Mouse (Mus musculus) MEL (cell line): Measurements from ENCODE around the gene Usp3. TPM values are rescaled to one million over a fixed set of nuclear protein-coding genes. Genes with fewer than 3 reads are reported as not detected.

ENCODE experiments used
- DNase-seq: peaks from one replicate; pipeline ENCODE4 v3.0.0; 2011; ENCODE audit warnings: low read depth, low spot score
- H3K27ac ChIP-seq: 2 replicates; pipeline ENCODE4 v1.5.1; 2012; ENCODE audit warnings: low read depth, mild to moderate bottlenecking, control low read depth, low read length, moderate library complexity; ENCODE audit not compliant: control insufficient read depth
- H3K27me3 ChIP-seq, 2 experiments: fragments of 150-350 bp in 1 of 2; sonication (generic) in 1 of 2; 2 replicates each; pipeline ENCODE4 v1.6.1; 2012; ENCODE audit warnings: low read length in 2 of 2, mild to moderate bottlenecking in 2 of 2, improper control_type of control experiment in 1 of 2, moderate library complexity in 1 of 2; ENCODE audit not compliant: insufficient read depth in 2 of 2, control insufficient read depth in 1 of 2
- H3K36me3 ChIP-seq, 2 experiments: 2 replicates each; pipeline ENCODE4 v1.6.1; 2012 to 2014; ENCODE audit warnings: low read length in 2 of 2, improper control_type of control experiment in 1 of 2, inconsistent platforms in 1 of 2, mild to moderate bottlenecking in 1 of 2; ENCODE audit not compliant: insufficient read depth in 2 of 2, control insufficient read depth in 1 of 2
- H3K4me1 ChIP-seq, 2 experiments: fragments of 150-350 bp in 1 of 2; sonication (generic) in 1 of 2; 2 replicates each; pipeline ENCODE4 v1.6.1; 2012; ENCODE audit warnings: low read length in 2 of 2, improper control_type of control experiment in 1 of 2, mild to moderate bottlenecking in 1 of 2; ENCODE audit not compliant: insufficient read depth in 2 of 2, control insufficient read depth in 1 of 2
- H3K4me3 ChIP-seq, 2 experiments: fragments of 150-350 bp in 1 of 2; sonication (generic) in 1 of 2; 2 replicates each; pipeline ENCODE4 v1.5.1; 2012; ENCODE audit warnings: low read depth in 2 of 2, low read length in 2 of 2, mild to moderate bottlenecking in 2 of 2, moderate library complexity in 2 of 2, control low read depth in 1 of 2, improper control_type of control experiment in 1 of 2; ENCODE audit not compliant: control insufficient read depth in 1 of 2, insufficient read depth in 1 of 2
- H3K79me2 ChIP-seq: 2 replicates; pipeline ENCODE4 v1.6.1; 2012; ENCODE audit warnings: mild to moderate bottlenecking, low read length, moderate library complexity; ENCODE audit not compliant: control insufficient read depth, poor library complexity, insufficient read depth
- H3K9ac ChIP-seq: 2 replicates; pipeline ENCODE4 v1.6.1; 2012; ENCODE audit warnings: low read depth, mild to moderate bottlenecking, control low read depth, low read length, moderate library complexity; ENCODE audit not compliant: control insufficient read depth, poor library complexity, severe bottlenecking
- H3K9me3 ChIP-seq: fragments of 150-350 bp; sonication (generic); replicated peaks from 2 replicates; pipeline ENCODE4 v1.6.1; 2012; ENCODE audit warnings: mild to moderate bottlenecking, low read length, improper control_type of control experiment, moderate library complexity; ENCODE audit not compliant: insufficient read depth
- BHLHE40 ChIP-seq: IDR thresholded peaks from 2 replicates; pipeline ENCODE4 v1.6.1; 2012; ENCODE audit warnings: low read depth, mild to moderate bottlenecking, inconsistent platforms, low read length, improper control_type of control experiment, borderline replicate concordance
- CHD1 ChIP-seq: IDR thresholded peaks from 2 replicates; pipeline ENCODE4 v1.6.1; 2012; ENCODE audit warnings: low read depth, mild to moderate bottlenecking, inconsistent platforms, low read length, improper control_type of control experiment
- CHD2 ChIP-seq: IDR thresholded peaks from 2 replicates; pipeline ENCODE4 v1.6.1; 2011; ENCODE audit warnings: low read length, improper control_type of control experiment
- ELF1 ChIP-seq: IDR thresholded peaks from 2 replicates; pipeline ENCODE4 v1.6.1; 2014; ENCODE audit warnings: low read depth, mild to moderate bottlenecking, inconsistent platforms, low read length, improper control_type of control experiment, moderate library complexity
- GABPA ChIP-seq: IDR thresholded peaks from 2 replicates; pipeline ENCODE4 v1.6.1; 2012; ENCODE audit warnings: low read depth, mild to moderate bottlenecking, inconsistent platforms, low read length, improper control_type of control experiment, moderate library complexity
- HCFC1 ChIP-seq: IDR thresholded peaks from 2 replicates; pipeline ENCODE4 v1.6.1; 2012; ENCODE audit warnings: low read depth, mild to moderate bottlenecking, inconsistent platforms, low read length, improper control_type of control experiment, moderate library complexity
- JUND ChIP-seq: IDR thresholded peaks from 2 replicates; pipeline ENCODE4 v1.6.1; 2011; ENCODE audit warnings: low read depth, mild to moderate bottlenecking, improper control_type of control experiment, low read length
- MAFK ChIP-seq: IDR thresholded peaks from 2 replicates; pipeline ENCODE4 v1.6.1; 2011; ENCODE audit warnings: low read depth, mild to moderate bottlenecking, low read length, improper control_type of control experiment, borderline replicate concordance
- MEF2A ChIP-seq: IDR thresholded peaks from 2 replicates; pipeline ENCODE4 v1.6.1; 2014; ENCODE audit warnings: low read depth, mild to moderate bottlenecking, inconsistent platforms, low read length, improper control_type of control experiment; ENCODE audit not compliant: poor library complexity, insufficient replicate concordance, severe bottlenecking; ENCODE audit errors: extremely low read depth
- MYB ChIP-seq: IDR thresholded peaks from 2 replicates; pipeline ENCODE4 v1.6.1; 2011; ENCODE audit warnings: mild to moderate bottlenecking, low read depth, low read length, improper control_type of control experiment
- MYC ChIP-seq: IDR thresholded peaks from 2 replicates; pipeline ENCODE4 v1.6.1; 2011; ENCODE audit warnings: low read depth, mild to moderate bottlenecking, low read length, improper control_type of control experiment, moderate library complexity
- NELFE ChIP-seq: IDR thresholded peaks from 2 replicates; pipeline ENCODE4 v1.6.1; 2011; ENCODE audit warnings: low read depth, low read length, improper control_type of control experiment
- POLR2A ChIP-seq, 2 experiments: IDR thresholded peaks; 2 replicates each; pipeline ENCODE4 v1.6.1; 2011 to 2012; ENCODE audit warnings: low read length in 2 of 2, mild to moderate bottlenecking in 2 of 2, control low read depth in 1 of 2, improper control_type of control experiment in 1 of 2, low read depth in 1 of 2, moderate library complexity in 1 of 2; ENCODE audit not compliant: control insufficient read depth in 1 of 2, insufficient read depth in 1 of 2, poor library complexity in 1 of 2
- POLR2AphosphoS5 ChIP-seq: IDR thresholded peaks from 2 replicates; pipeline ENCODE4 v1.6.1; 2012; ENCODE audit warnings: low read depth, borderline replicate concordance, mild to moderate bottlenecking, inconsistent platforms, low read length, moderate library complexity, mixed read lengths
- RCOR1 ChIP-seq: IDR thresholded peaks from 2 replicates; pipeline ENCODE4 v1.6.1; 2012; ENCODE audit warnings: low read depth, mild to moderate bottlenecking, inconsistent platforms, low read length, improper control_type of control experiment
- SMC3 ChIP-seq: IDR thresholded peaks from 2 replicates; pipeline ENCODE4 v1.6.1; 2011; ENCODE audit warnings: low read depth, low read length, improper control_type of control experiment
- TAL1 ChIP-seq: IDR thresholded peaks from 2 replicates; pipeline ENCODE4 v1.6.1; 2012; ENCODE audit warnings: mild to moderate bottlenecking, inconsistent platforms, low read length, moderate library complexity, mixed read lengths
- TBP ChIP-seq: IDR thresholded peaks from 2 replicates; pipeline ENCODE4 v1.8.0; 2011; ENCODE audit warnings: low read depth, low read length, improper control_type of control experiment
- USF1 ChIP-seq: IDR thresholded peaks from 2 replicates; pipeline ENCODE4 v1.6.1; 2014; ENCODE audit warnings: low read depth, mild to moderate bottlenecking, inconsistent platforms, low read length, improper control_type of control experiment, moderate library complexity
- USF2 ChIP-seq, 2 experiments: IDR thresholded peaks; 2 replicates each; pipeline ENCODE4 v1.6.1; 2011 to 2012; ENCODE audit warnings: improper control_type of control experiment in 2 of 2, low read length in 2 of 2, borderline replicate concordance in 1 of 2, inconsistent platforms in 1 of 2, low read depth in 1 of 2, mild to moderate bottlenecking in 1 of 2; ENCODE audit not compliant: insufficient read depth in 1 of 2
- ZC3H11A ChIP-seq: IDR thresholded peaks from 2 replicates; pipeline ENCODE4 v1.6.1; 2012; ENCODE audit warnings: low read depth, mild to moderate bottlenecking, inconsistent platforms, low read length, improper control_type of control experiment
- ZKSCAN1 ChIP-seq: IDR thresholded peaks from 2 replicates; pipeline ENCODE4 v1.6.1; 2012; ENCODE audit warnings: low read depth, mild to moderate bottlenecking, inconsistent platforms, low read length, improper control_type of control experiment, moderate library complexity
- ZMIZ1 ChIP-seq: IDR thresholded peaks from 2 replicates; pipeline ENCODE4 v1.6.1; 2012; ENCODE audit warnings: low read depth, mild to moderate bottlenecking, inconsistent platforms, low read length, improper control_type of control experiment, moderate library complexity
- ZNF384 ChIP-seq: IDR thresholded peaks from 2 replicates; pipeline ENCODE4 v1.6.1; 2012; ENCODE audit warnings: low read depth, mild to moderate bottlenecking, inconsistent platforms, low read length, improper control_type of control experiment
- polyA plus RNA-seq, 2 experiments: library from polyadenylated mRNA; stranded (reverse) in 1 of 2; unstranded in 1 of 2; fragments of >175 nt in 1 of 2; fragments of >200 nt in 1 of 2; gene quantifications; 2 replicates each; pipeline versions ENCODE4 v1.2.1 to v1.2.4; 2012; ENCODE audit warnings: low replicate concordance in 2 of 2, low read depth in 1 of 2; ENCODE audit not compliant: insufficient read length in 2 of 2, insufficient read depth in 1 of 2, missing spikeins in 1 of 2
- total RNA-seq: library from RNA; depleted of rRNA; stranded (reverse); fragments of 300-350 nt; gene quantifications from 2 replicates; pipeline ENCODE4 v1.2.3, GENCODE M21; 2012

The Usp3 gene
- total and polyA plus RNA-seq, 3 experiments = 9.8 to 534 (median 22.0) TPM

DNA sequence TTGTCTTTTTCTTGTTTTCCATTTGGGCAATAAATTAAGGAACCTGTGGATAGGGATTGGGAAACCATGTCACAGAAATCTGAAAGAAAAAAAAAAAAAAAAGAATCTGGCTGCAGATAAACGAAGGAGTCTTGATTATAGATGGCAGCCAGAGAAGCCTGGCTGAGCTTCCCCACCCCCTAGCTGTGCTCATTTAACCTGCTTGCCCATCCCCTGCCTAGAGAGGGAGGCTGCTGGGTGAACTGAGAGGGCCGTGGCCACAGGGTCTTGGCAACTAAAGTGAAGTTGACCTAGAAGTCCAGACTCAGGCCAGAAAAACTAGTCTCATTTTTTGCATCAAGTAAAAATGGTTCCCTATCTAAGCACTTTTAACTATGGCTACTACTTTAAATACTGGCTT, 82.0 kb downstream of the Usp3 start:
- Histone ChIP-seq H3K27me3 (no peaks in the 10 kb centered on the region), H3K27ac (peak overlapping the region; percentile 77)

DNA sequence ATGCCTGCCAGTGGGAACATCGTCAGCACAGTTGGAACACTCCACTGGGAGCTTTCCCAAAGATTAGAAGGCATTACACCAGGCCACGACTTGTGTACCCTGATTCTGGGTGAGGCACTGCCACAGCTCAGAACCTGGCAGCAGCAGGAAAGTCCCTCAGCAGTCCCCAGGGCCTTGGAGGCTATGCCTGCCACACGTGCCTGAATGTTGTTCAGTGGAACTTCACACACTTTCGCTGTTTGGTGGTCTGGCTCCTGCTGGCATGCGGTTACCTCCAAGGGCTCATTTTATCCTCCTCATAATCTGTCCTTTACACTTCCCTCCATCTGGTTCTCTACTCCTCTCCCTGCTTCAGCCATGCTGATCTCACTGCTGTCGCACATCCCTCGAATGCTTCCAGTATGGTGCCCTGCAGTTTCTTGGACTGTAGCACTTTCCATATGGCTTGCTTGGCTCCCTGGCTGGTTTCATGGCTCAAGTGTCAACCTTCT, 82.5 kb downstream of the Usp3 start:
- DNase-seq = no peak
- H3K9me3 ChIP-seq = no peaks in the 10 kb centered on the region
- no peak overlapping the region; the same call in 1 of the 2 replicates for H3K9ac ChIP-seq
- H3K27ac ChIP-seq = no peak overlapping the region
- no peaks in the 10 kb centered on the region for H3K27me3 ChIP-seq
- peaks cover 8 to 20% of the 10 kb centered on the region in 2 experiments for H3K4me1 ChIP-seq
- H3K79me2 ChIP-seq = peaks cover 4% of the 10 kb centered on the region; the same call in 1 of the 2 replicates
- H3K4me3 ChIP-seq = no peak overlapping the region
- H3K36me3 ChIP-seq = peaks cover 0 to 22% of the 10 kb centered on the region in 2 experiments; a peak in 2 of 4 replicates
- TF ChIP-seq ZMIZ1 (no peak), CHD1 (no peak), ZKSCAN1 (no peak), POLR2A (IDR thresholded peaks at IDR 0.05; ENCODE audit: control insufficient read depth in 1 of 2, insufficient read depth in 1 of 2, low read depth in 1 of 2, low read length in 2 of 2, poor library complexity in 1 of 2) (no peak)

More for the DNA sequence above, 82.0 kb downstream of the Usp3 start:
- Histone ChIP-seq H3K9me3 (no peaks in the 10 kb centered on the region), H3K9ac (peak overlapping the region; percentile 83), H3K4me1 (peaks cover 5 to 17% of the 10 kb centered on the region in 2 experiments), H3K79me2 (peaks cover 4% of the 10 kb centered on the region; the same call in 1 of the 2 replicates)
- TF ChIP-seq RCOR1 (peak; percentile 68), CHD2 (no peak), ZNF384 (peak; percentile 82)
- TF ChIP-seq, all 39 proteins: peak for 2
- Histone ChIP-seq H3K36me3 (peaks cover 0 to 18% of the 10 kb centered on the region in 2 experiments; a peak in 2 of 4 replicates), H3K4me3 (peak overlapping the region; percentile 72 to 80)
- DNase-seq = no peak

DNA sequence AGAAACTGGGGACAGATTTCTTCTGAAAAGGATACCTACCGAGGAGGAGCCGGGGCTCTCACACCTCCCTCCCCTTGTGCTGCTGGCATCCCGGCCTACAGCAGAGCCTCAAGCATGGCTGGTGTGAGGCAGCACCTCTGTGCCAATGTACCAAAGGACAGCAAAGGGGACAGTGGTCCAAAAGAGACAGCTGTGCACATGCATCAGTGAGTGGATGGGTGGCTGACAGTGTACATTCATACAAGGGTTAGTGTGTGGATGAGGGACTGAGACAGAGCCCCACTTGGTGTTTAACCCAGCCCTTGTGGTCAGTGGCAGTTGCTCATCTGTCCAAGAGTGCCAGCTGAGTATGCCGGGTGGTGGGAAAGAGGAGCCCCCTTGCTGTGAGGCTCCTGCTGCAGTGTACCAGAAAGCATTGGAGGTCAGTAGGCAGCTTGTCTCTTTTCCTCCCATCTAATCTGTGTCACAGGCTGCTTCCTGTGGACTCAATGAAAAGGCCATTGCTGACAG, 84.0 kb downstream of the Usp3 start:
- H3K79me2 ChIP-seq = peaks cover 4% of the 10 kb centered on the region; the same call in 1 of the 2 replicates
- no peak overlapping the region for H3K4me3 ChIP-seq
- no peak for DNase-seq
- H3K27ac ChIP-seq = no peak overlapping the region
- peaks cover 19 to 34% of the 10 kb centered on the region in 2 experiments for H3K4me1 ChIP-seq
- no peak overlapping the region for H3K9ac ChIP-seq
- H3K27me3 ChIP-seq = no peaks in the 10 kb centered on the region
- TF ChIP-seq RCOR1 (no peak), MEF2A (no peak), JUND (no peak), SMC3 (no peak), NELFE (no peak), MAFK (no peak), MYC (no peak), TAL1 (no peak), GABPA (no peak), HCFC1 (no peak), ZC3H11A (no peak), ELF1 (no peak), POLR2AphosphoS5 (no peak), CHD2 (no peak), MYB (no peak), TBP (no peak), USF2 (IDR thresholded peaks at IDR 0.05; ENCODE audit: borderline replicate concordance in 1 of 2, insufficient read depth in 1 of 2, low read depth in 1 of 2, low read length in 2 of 2) (no peak), USF1 (no peak), BHLHE40 (no peak)
- TF ChIP-seq, all 39 proteins: peak for 0
- Histone ChIP-seq H3K9me3 (no peaks in the 10 kb centered on the region), H3K36me3 (peaks cover 0 to 36% of the 10 kb centered on the region in 2 experiments; a peak in 3 of 4 replicates)
